Mouse (Mus musculus) neural tube, embryonic 10.5 days (tissue): ENCODE measurements around the gene Ibsp.

Experiments used
- DNase-seq: peaks from one replicate; pipeline ENCODE4 v3.0.0-alpha.2; 2017; ENCODE audit warnings: low spot score; ENCODE audit errors: extremely low spot score

The Ibsp gene

GRCm38 (mm10) chr5:104298994-104299393 is at the start of gene Ibsp:
TSS of gene Ibsp (plus strand) at chr5:104299171.
- DNase-seq = no peak

- DNase-seq = no peak
These were observed 47.2 kb upstream of the Ibsp start for GRCm38 (mm10) chr5:104251811-104252210.

GRCm38 (mm10) chr5:104256585-104256984 is 42.4 kb upstream of the Ibsp start:
- no peak for DNase-seq

GRCm38 (mm10) chr5:104261908-104262461 is 37.0 kb upstream of the Ibsp start:
- DNase-seq = no peak

GRCm38 (mm10) chr5:104263014-104263776 is 35.8 kb upstream of the Ibsp start:
- DNase-seq = no peak

GRCm38 (mm10) chr5:104294201-104294600 is 4.8 kb upstream of the Ibsp start:
- DNase-seq = no peak

GRCm38 (mm10) chr5:104314073-104314472 is 15.1 kb downstream of the Ibsp start:
- DNase-seq = no peak

GRCm38 (mm10) chr5:104325029-104325428 is 26.1 kb downstream of the Ibsp start, which contains the start of gene Mepe:
TSS of gene Mepe (plus strand) at chr5:104325329.
- no peak for DNase-seq

GRCm38 (mm10) chr5:104326884-104327283 is 27.9 kb downstream of the Ibsp start:
- no peak for DNase-seq

- no peak for DNase-seq
These were observed 28.4 kb downstream of the Ibsp start for GRCm38 (mm10) chr5:104327389-104327788.

- no peak for DNase-seq
These were observed 28.9 kb downstream of the Ibsp start for GRCm38 (mm10) chr5:104327876-104328275.

GRCm38 (mm10) chr5:104328317-104328850 is 29.4 kb downstream of the Ibsp start:
- DNase-seq = no peak

- no peak for DNase-seq
These were observed 30.4 kb downstream of the Ibsp start for GRCm38 (mm10) chr5:104329381-104329780.

GRCm38 (mm10) chr5:104330088-104330487 is 31.1 kb downstream of the Ibsp start:
- DNase-seq = no peak

- no peak for DNase-seq
These were observed 33.3 kb downstream of the Ibsp start for GRCm38 (mm10) chr5:104332296-104332695.

- DNase-seq = peak; percentile 52
These were observed 34.3 kb downstream of the Ibsp start for GRCm38 (mm10) chr5:104333231-104333640.

- no peak for DNase-seq
These were observed 34.7 kb downstream of the Ibsp start for GRCm38 (mm10) chr5:104333643-104334042.

GRCm38 (mm10) chr5:104334516-104334915 is 35.5 kb downstream of the Ibsp start:
- no peak for DNase-seq

GRCm38 (mm10) chr5:104335962-104336361 is 37.0 kb downstream of the Ibsp start:
- DNase-seq = no peak

- no peak for DNase-seq
These were observed 38.5 kb downstream of the Ibsp start for GRCm38 (mm10) chr5:104337491-104337890.

GRCm38 (mm10) chr5:104339009-104339408 is 40.0 kb downstream of the Ibsp start:
- no peak for DNase-seq

GRCm38 (mm10) chr5:104339706-104340512 is 40.9 kb downstream of the Ibsp start:
- DNase-seq = peak; percentile 53
